Mouse (Mus musculus) myocyte (in vitro differentiated cells): ENCODE data around the gene Tmc7.

Experiments used
- CEBPB ChIP-seq: IDR thresholded peaks from 2 replicates; pipeline ENCODE4 v1.6.1; 2011; ENCODE audit warnings: mild to moderate bottlenecking, moderate library complexity; ENCODE audit not compliant: poor library complexity, insufficient read depth, severe bottlenecking
- MAX ChIP-seq: IDR thresholded peaks from one replicate; pipeline ENCODE4 v1.6.1; 2011; ENCODE audit warnings: low read depth, mild to moderate bottlenecking, control low read depth
- POLR2A ChIP-seq: IDR thresholded peaks from one replicate; pipeline ENCODE4 v1.6.1; 2011; ENCODE audit warnings: low read depth, mild to moderate bottlenecking, control low read depth, moderate library complexity; ENCODE audit not compliant: insufficient read length
- POLR2AphosphoS2 ChIP-seq: IDR thresholded peaks from one replicate; pipeline ENCODE4 v1.6.1; 2011; ENCODE audit warnings: low read depth, control low read depth; ENCODE audit not compliant: insufficient read length
- TCF12 ChIP-seq: IDR thresholded peaks from one replicate; pipeline ENCODE4 v1.6.1; 2011; ENCODE audit warnings: mild to moderate bottlenecking, control low read depth; ENCODE audit not compliant: poor library complexity, insufficient read depth, severe bottlenecking
- USF1 ChIP-seq: IDR thresholded peaks from one replicate; pipeline ENCODE4 v1.6.1; 2011; ENCODE audit warnings: low read depth, mild to moderate bottlenecking, control low read depth, moderate library complexity

GRCm38 (mm10) chr7:118488060-118488664 is 96.4 kb downstream of the Tmc7 start:
- TF ChIP-seq MAX: no peak
- TF ChIP-seq POLR2A: no peak
- TF ChIP-seq TCF12: no peak
- no peak for TF ChIP-seq CEBPB
- no peak for TF ChIP-seq POLR2AphosphoS2
- no peak for TF ChIP-seq USF1
